Mouse (Mus musculus) testis, adult 2 months (tissue): ENCODE results near the gene Arfip1.

Experiments
- CTCF ChIP-seq: fragments of 200-500 bp; IDR thresholded peaks from 2 replicates; pipeline ENCODE4 v1.5.1; 2012; ENCODE audit warnings: low read depth, mild to moderate bottlenecking, inconsistent platforms, low read length, moderate library complexity; ENCODE audit not compliant: control insufficient read depth, insufficient read depth, insufficient replicate concordance
- POLR2A ChIP-seq: fragments of 200-500 bp; IDR thresholded peaks from 2 replicates; pipeline ENCODE4 v1.6.1; 2012; ENCODE audit warnings: low read depth, mild to moderate bottlenecking, inconsistent platforms, low read length, moderate library complexity; ENCODE audit not compliant: control insufficient read depth

- TF ChIP-seq POLR2A: no peak
- TF ChIP-seq CTCF: no peak
Observed at GRCm38 (mm10) chr3:84488716-84489115, 93.7 kb downstream of the Arfip1 start.
